Mouse (Mus musculus): ENCODE measurements around the gene Chst5. TPM values are rescaled to one million over a fixed set of nuclear protein-coding genes. Genes with fewer than 3 reads are reported as not detected.
A peak's percentile ranks its signal among the peaks of the same experiment; 100 is the strongest.

Chst5 gene
- polyA plus RNA-seq, 1 experiment, result not detected

GRCm38 (mm10) chr8:111950846-111951245 lies 40.6 kb upstream of the Chst5 start:
- no peak for TF ChIP-seq POLR2A (IDR thresholded peaks at IDR 0.05; ENCODE audit: low read depth, low read length)
- no peak for TF ChIP-seq CTCF (IDR thresholded peaks at IDR 0.05; ENCODE audit: extremely low read depth, insufficient read depth, insufficient read length, insufficient replicate concordance)
- Histone ChIP-seq H3K27ac (ENCODE audit: insufficient read depth, low read length) (peak overlapping the region; percentile 49; the same call in 1 of the 2 replicates), H3K27me3 (ENCODE audit: control insufficient read depth, insufficient read depth, low read length) (no peaks in the 10 kb centered on the region), H3K36me3 (ENCODE audit: control insufficient read depth, insufficient read depth, low read length) (peaks cover 8% of the 10 kb centered on the region; the same call in 1 of the 2 replicates), H3K4me3 (ENCODE audit: extremely low read depth, insufficient read depth, insufficient read length) (no peak overlapping the region), H3K4me1 (ENCODE audit: control insufficient read depth, insufficient read depth, insufficient read length) (peaks cover 17% of the 10 kb centered on the region)
- DNase-seq (ENCODE audit: low read depth in 1 of 2, low spot score in 2 of 2), result no peak
- WGBS, result 51% methylated on average over 3 of the region's 3 CpGs

- Histone ChIP-seq H3K27me3 (ENCODE audit: control insufficient read depth, insufficient read depth, low read length) (no peaks in the 10 kb centered on the region), H3K4me1 (ENCODE audit: control insufficient read depth, insufficient read depth, insufficient read length) (peaks cover 17% of the 10 kb centered on the region), H3K27ac (ENCODE audit: insufficient read depth, low read length) (peak overlapping the region; percentile 71), H3K4me3 (ENCODE audit: extremely low read depth, insufficient read depth, insufficient read length) (no peak overlapping the region), H3K36me3 (ENCODE audit: control insufficient read depth, insufficient read depth, low read length) (peaks cover 12% of the 10 kb centered on the region; the same call in 1 of the 2 replicates)
- 93% methylated on average over 8 of the region's 8 CpGs for WGBS
- TF ChIP-seq POLR2A (IDR thresholded peaks at IDR 0.05; ENCODE audit: low read depth, low read length), result no peak
- no peak for TF ChIP-seq CTCF (IDR thresholded peaks at IDR 0.05; ENCODE audit: extremely low read depth, insufficient read depth, insufficient read length, insufficient replicate concordance)
- no peak for DNase-seq (ENCODE audit: low read depth in 1 of 2, low spot score in 2 of 2)
Observed at GRCm38 (mm10) chr8:111947954-111948353, 37.7 kb upstream of the Chst5 start.

- Histone ChIP-seq H3K36me3 (ENCODE audit: control insufficient read depth, insufficient read depth, low read length) (peaks cover 13% of the 10 kb centered on the region), H3K4me1 (ENCODE audit: control insufficient read depth, insufficient read depth, insufficient read length) (peaks cover 19% of the 10 kb centered on the region), H3K27me3 (ENCODE audit: control insufficient read depth, insufficient read depth, low read length) (no peaks in the 10 kb centered on the region), H3K27ac (ENCODE audit: insufficient read depth, low read length) (peak overlapping the region; percentile 71), H3K4me3 (ENCODE audit: extremely low read depth, insufficient read depth, insufficient read length) (no peak overlapping the region)
- TF ChIP-seq POLR2A (IDR thresholded peaks at IDR 0.05; ENCODE audit: low read depth, low read length) (no peak), CTCF (IDR thresholded peaks at IDR 0.05; ENCODE audit: extremely low read depth, insufficient read depth, insufficient read length, insufficient replicate concordance) (no peak)
- 13% methylated on average over 2 of the region's 2 CpGs for WGBS
- DNase-seq (ENCODE audit: low read depth in 1 of 2, low spot score in 2 of 2), result peak in 1 of 2 experiments; percentile 25
Observed at GRCm38 (mm10) chr8:111947144-111947543, 36.9 kb upstream of the Chst5 start.

GRCm38 (mm10) chr8:111943544-111943943 lies 33.3 kb upstream of the Chst5 start:
- Histone ChIP-seq H3K4me1 (ENCODE audit: control insufficient read depth, insufficient read depth, insufficient read length) (peaks cover 20% of the 10 kb centered on the region), H3K4me3 (ENCODE audit: extremely low read depth, insufficient read depth, insufficient read length) (no peak overlapping the region), H3K27me3 (ENCODE audit: control insufficient read depth, insufficient read depth, low read length) (no peaks in the 10 kb centered on the region), H3K27ac (ENCODE audit: insufficient read depth, low read length) (no peak overlapping the region), H3K36me3 (ENCODE audit: control insufficient read depth, insufficient read depth, low read length) (peaks cover 14% of the 10 kb centered on the region)
- TF ChIP-seq POLR2A (IDR thresholded peaks at IDR 0.05; ENCODE audit: low read depth, low read length) (no peak), CTCF (IDR thresholded peaks at IDR 0.05; ENCODE audit: extremely low read depth, insufficient read depth, insufficient read length, insufficient replicate concordance) (no peak)
- no peak for DNase-seq (ENCODE audit: low read depth in 1 of 2, low spot score in 2 of 2)
- 89% methylated on average over 2 of the region's 2 CpGs for WGBS

- Histone ChIP-seq H3K27me3 (ENCODE audit: control insufficient read depth, insufficient read depth, low read length) (no peaks in the 10 kb centered on the region), H3K36me3 (ENCODE audit: control insufficient read depth, insufficient read depth, low read length) (peaks cover 9% of the 10 kb centered on the region), H3K27ac (ENCODE audit: insufficient read depth, low read length) (peak overlapping the region; percentile 75), H3K4me3 (ENCODE audit: extremely low read depth, insufficient read depth, insufficient read length) (peak overlapping the region; percentile 92), H3K4me1 (ENCODE audit: control insufficient read depth, insufficient read depth, insufficient read length) (peaks cover 10% of the 10 kb centered on the region)
- under 1% methylated on average over 23 of the region's 23 CpGs for WGBS
- DNase-seq (ENCODE audit: low read depth in 1 of 2, low spot score in 2 of 2), result peak in 1 of 2 experiments; percentile 42
- no peak for TF ChIP-seq POLR2A (IDR thresholded peaks at IDR 0.05; ENCODE audit: low read depth, low read length)
- TF ChIP-seq CTCF (IDR thresholded peaks at IDR 0.05; ENCODE audit: extremely low read depth, insufficient read depth, insufficient read length, insufficient replicate concordance), result no peak
Observed at GRCm38 (mm10) chr8:111941101-111941454, 30.8 kb upstream of the Chst5 start.

- DNase-seq (ENCODE audit: low read depth in 1 of 2, low spot score in 2 of 2), result peak; percentile 78 to 95
- H3K27ac ChIP-seq (ENCODE audit: insufficient read depth, low read length), result peak within 1 kb of the TSS; percentile 75
- peaks cover 8% of the 10 kb centered on the region for H3K36me3 ChIP-seq (ENCODE audit: control insufficient read depth, insufficient read depth, low read length)
- TF ChIP-seq POLR2A (IDR thresholded peaks at IDR 0.05; ENCODE audit: low read depth, low read length), result peak; percentile 21; the same call in 1 of the 2 replicates
- TF ChIP-seq CTCF (IDR thresholded peaks at IDR 0.05; ENCODE audit: extremely low read depth, insufficient read depth, insufficient read length, insufficient replicate concordance), result no peak
- under 1% methylated on average over 65 of the region's 65 CpGs for WGBS
- peaks cover 10% of the 10 kb centered on the region for H3K4me1 ChIP-seq (ENCODE audit: control insufficient read depth, insufficient read depth, insufficient read length)
- H3K4me3 ChIP-seq (ENCODE audit: extremely low read depth, insufficient read depth, insufficient read length), result peak within 1 kb of the TSS; percentile 92
- H3K27me3 ChIP-seq (ENCODE audit: control insufficient read depth, insufficient read depth, low read length), result no peaks in the 10 kb centered on the region
Observed at GRCm38 (mm10) chr8:111940171-111941100, 30.2 kb upstream of the Chst5 start, which contains the start of gene Gabarapl2. Gene Gabarapl2 (plus strand): TSS chr8:111940703.
